Mouse (Mus musculus) forebrain, embryonic 10.5 days (tissue): ENCODE measurements around the gene Nrip3. TPM values are rescaled to one million over a fixed set of nuclear protein-coding genes. Genes with fewer than 3 reads are reported as not detected.

Experiments used
- DNase-seq: peaks from one replicate; pipeline ENCODE4 v3.0.0-alpha.2; 2017; ENCODE audit warnings: low spot score; ENCODE audit errors: extremely low spot score
- H3K27ac ChIP-seq: fragments of 300-500 bp; sonication (generic); 2 replicates; pipeline ENCODE4 v1.5.1; 2016; ENCODE audit warnings: mild to moderate bottlenecking
- H3K27me3 ChIP-seq: fragments of 300-500 bp; sonication (generic); 2 replicates; pipeline ENCODE4 v1.6.1; 2016; ENCODE audit warnings: mild to moderate bottlenecking; ENCODE audit not compliant: poor library complexity, severe bottlenecking
- H3K36me3 ChIP-seq: fragments of 300-500 bp; sonication (generic); replicated peaks from 2 replicates; pipeline ENCODE4 v1.6.1; 2016; ENCODE audit warnings: mild to moderate bottlenecking, moderate library complexity
- H3K4me1 ChIP-seq: fragments of 300-500 bp; sonication (generic); 2 replicates; pipeline ENCODE4 v1.6.1; 2016
- H3K4me3 ChIP-seq: fragments of 300-500 bp; sonication (generic); 2 replicates; pipeline ENCODE4 v1.5.1; 2016; ENCODE audit warnings: mild to moderate bottlenecking, moderate library complexity
- H3K9me3 ChIP-seq: fragments of 300-500 bp; sonication (generic); 2 replicates; pipeline ENCODE4 v1.6.1; 2016; ENCODE audit warnings: mild to moderate bottlenecking, moderate library complexity
- WGBS: fragments of 180-500 bp; shearing (Covaris S2); methylation state at CpG from one replicate; pipeline ENCODE4 v1.1.7; 2016; 5-methylcytosine and 5-hydroxymethylcytosine counted together
- polyA plus RNA-seq: library from polyadenylated mRNA; unstranded; fragments of >200 nt; fragmentation: Nextera tagmentation; extraction: Ambion mirVana; gene quantifications from 2 replicates; pipeline ENCODE4 v1.2.1, GENCODE M21; 2016

Nrip3 gene
- polyA plus RNA-seq, 1 experiment from 2014 or later, result 0.56 TPM

GRCm38 (mm10) chr7:109754034-109754433 lies 27.8 kb downstream of the Nrip3 start:
- no peak for DNase-seq
- Histone ChIP-seq H3K27me3 (no peaks in the 10 kb centered on the region), H3K9me3 (no peaks in the 10 kb centered on the region), H3K36me3 (no peaks in the 10 kb centered on the region), H3K4me1 (peaks cover 20% of the 10 kb centered on the region), H3K27ac (no peak overlapping the region), H3K4me3 (no peak overlapping the region)
- WGBS, result 93% methylated on average over 8 of the region's 8 CpGs

GRCm38 (mm10) chr7:109752008-109752925 lies 29.6 kb downstream of the Nrip3 start, which contains the start of gene Tmem9b:
Gene Tmem9b (minus strand): TSS chr7:109752875.
- Histone ChIP-seq H3K4me3 (peak within 1 kb of the TSS; percentile 93), H3K4me1 (peaks cover 20% of the 10 kb centered on the region), H3K36me3 (no peaks in the 10 kb centered on the region), H3K9me3 (no peaks in the 10 kb centered on the region), H3K27ac (peak within 1 kb of the TSS; percentile 92), H3K27me3 (no peaks in the 10 kb centered on the region)
- WGBS, result under 1% methylated on average over 74 of the region's 74 CpGs
- peak; percentile 74 for DNase-seq

GRCm38 (mm10) chr7:109751427-109752007 lies 30.3 kb downstream of the Nrip3 start:
- peak overlapping the region; percentile 93 for H3K4me3 ChIP-seq
- peak overlapping the region; percentile 92 for H3K27ac ChIP-seq
- 4% methylated on average over 13 of the region's 13 CpGs for WGBS
- no peaks in the 10 kb centered on the region for H3K27me3 ChIP-seq
- peaks cover 20% of the 10 kb centered on the region for H3K4me1 ChIP-seq
- no peaks in the 10 kb centered on the region for H3K9me3 ChIP-seq
- H3K36me3 ChIP-seq, result no peaks in the 10 kb centered on the region; the same call in 1 of the 2 replicates
- no peak for DNase-seq

GRCm38 (mm10) chr7:109747747-109748146 lies 34.1 kb downstream of the Nrip3 start:
- H3K27me3 ChIP-seq, result no peaks in the 10 kb centered on the region
- no peak overlapping the region for H3K27ac ChIP-seq
- H3K4me1 ChIP-seq, result peaks cover 12% of the 10 kb centered on the region
- 69% methylated on average over 1 of the region's 1 CpGs for WGBS
- no peak overlapping the region for H3K4me3 ChIP-seq
- H3K9me3 ChIP-seq, result no peaks in the 10 kb centered on the region
- DNase-seq, result no peak
- peaks cover 23% of the 10 kb centered on the region for H3K36me3 ChIP-seq

- DNase-seq, result no peak
- Histone ChIP-seq H3K27me3 (no peaks in the 10 kb centered on the region), H3K4me1 (no peaks in the 10 kb centered on the region), H3K36me3 (peaks cover 36% of the 10 kb centered on the region), H3K27ac (no peak overlapping the region), H3K4me3 (no peak overlapping the region), H3K9me3 (no peaks in the 10 kb centered on the region)
- 92% methylated on average over 4 of the region's 4 CpGs for WGBS
These were observed 40.1 kb downstream of the Nrip3 start for GRCm38 (mm10) chr7:109741703-109742102.

- Histone ChIP-seq H3K4me1 (no peaks in the 10 kb centered on the region), H3K27me3 (no peaks in the 10 kb centered on the region), H3K27ac (no peak overlapping the region), H3K4me3 (no peak overlapping the region), H3K36me3 (peaks cover 41% of the 10 kb centered on the region), H3K9me3 (no peaks in the 10 kb centered on the region)
- 84% methylated on average over 1 of the region's 1 CpGs for WGBS
- no peak for DNase-seq
These were observed 40.8 kb downstream of the Nrip3 start for GRCm38 (mm10) chr7:109741060-109741459.

GRCm38 (mm10) chr7:109739822-109740370 lies 41.9 kb downstream of the Nrip3 start:
- Histone ChIP-seq H3K9me3 (no peaks in the 10 kb centered on the region), H3K4me1 (no peaks in the 10 kb centered on the region), H3K27ac (no peak overlapping the region), H3K27me3 (no peaks in the 10 kb centered on the region), H3K36me3 (peaks cover 35% of the 10 kb centered on the region), H3K4me3 (no peak overlapping the region)
- DNase-seq, result no peak
- WGBS, result 90% methylated on average over 5 of the region's 5 CpGs

GRCm38 (mm10) chr7:109734806-109735205 lies 47.0 kb downstream of the Nrip3 start:
- H3K36me3 ChIP-seq, result peaks cover 8% of the 10 kb centered on the region; the same call in 1 of the 2 replicates
- H3K9me3 ChIP-seq, result no peaks in the 10 kb centered on the region
- no peaks in the 10 kb centered on the region for H3K27me3 ChIP-seq
- no peak overlapping the region for H3K4me3 ChIP-seq
- no peak for DNase-seq
- WGBS, result 89% methylated on average over 4 of the region's 4 CpGs
- no peak overlapping the region for H3K27ac ChIP-seq
- peaks cover 9% of the 10 kb centered on the region for H3K4me1 ChIP-seq

GRCm38 (mm10) chr7:109731626-109732025 lies 50.2 kb downstream of the Nrip3 start, which contains the start of gene Ascl3:
Gene Ascl3 (minus strand): TSS chr7:109731726.
- H3K36me3 ChIP-seq, result peaks cover 5% of the 10 kb centered on the region; the same call in 1 of the 2 replicates
- peaks cover 9% of the 10 kb centered on the region for H3K4me1 ChIP-seq
- DNase-seq, result no peak
- no peaks in the 10 kb centered on the region for H3K27me3 ChIP-seq
- no peak within 1 kb of the TSS for H3K4me3 ChIP-seq
- no peaks in the 10 kb centered on the region for H3K9me3 ChIP-seq
- WGBS, result 90% methylated on average over 5 of the region's 5 CpGs
- no peak within 1 kb of the TSS for H3K27ac ChIP-seq

- Histone ChIP-seq H3K9me3 (peaks cover 5% of the 10 kb centered on the region; the same call in 1 of the 2 replicates), H3K27ac (no peak within 1 kb of the TSS), H3K36me3 (no peaks in the 10 kb centered on the region), H3K4me1 (no peaks in the 10 kb centered on the region), H3K27me3 (no peaks in the 10 kb centered on the region), H3K4me3 (no peak within 1 kb of the TSS)
- 98% methylated on average over 5 of the region's 5 CpGs for WGBS
- DNase-seq, result no peak
These were observed 58.1 kb downstream of the Nrip3 start, which contains the start of gene BC051019 for GRCm38 (mm10) chr7:109723697-109724096. Gene BC051019 (minus strand): TSS chr7:109723850.

GRCm38 (mm10) chr7:109723114-109723513 lies 58.7 kb downstream of the Nrip3 start:
- H3K27ac ChIP-seq, result no peak overlapping the region
- H3K4me3 ChIP-seq, result no peak overlapping the region
- WGBS, result 95% methylated on average over 8 of the region's 8 CpGs
- H3K9me3 ChIP-seq, result peaks cover 5% of the 10 kb centered on the region; the same call in 1 of the 2 replicates
- H3K4me1 ChIP-seq, result no peaks in the 10 kb centered on the region
- no peak for DNase-seq
- no peaks in the 10 kb centered on the region for H3K36me3 ChIP-seq
- no peaks in the 10 kb centered on the region for H3K27me3 ChIP-seq

GRCm38 (mm10) chr7:109722618-109723017 lies 59.2 kb downstream of the Nrip3 start:
- WGBS, result 96% methylated on average over 2 of the region's 2 CpGs
- no peak for DNase-seq
- Histone ChIP-seq H3K4me1 (no peaks in the 10 kb centered on the region), H3K36me3 (no peaks in the 10 kb centered on the region), H3K27ac (no peak overlapping the region), H3K9me3 (peaks cover 5% of the 10 kb centered on the region; the same call in 1 of the 2 replicates), H3K4me3 (no peak overlapping the region), H3K27me3 (no peaks in the 10 kb centered on the region)
